Mouse (Mus musculus) brain, embryonic 14.5 days (tissue): Measurements from ENCODE around the gene Rapgefl1.

ENCODE experiments used
- CTCF ChIP-seq: fragments of 200-500 bp; IDR thresholded peaks from 2 replicates; pipeline ENCODE4 v1.5.1; 2012; ENCODE audit warnings: inconsistent platforms, mild to moderate bottlenecking, moderate library complexity, borderline replicate concordance; ENCODE audit not compliant: insufficient read depth, insufficient read length; ENCODE audit errors: extremely low read depth
- POLR2A ChIP-seq: fragments of 200-500 bp; IDR thresholded peaks from 2 replicates; pipeline ENCODE4 v1.6.1; 2012; ENCODE audit warnings: mild to moderate bottlenecking, inconsistent platforms, borderline replicate concordance; ENCODE audit not compliant: poor library complexity, insufficient read depth, insufficient read length, severe bottlenecking; ENCODE audit errors: extremely low read depth

- TF ChIP-seq CTCF (no peak), POLR2A (no peak)
Measured at GRCm38 (mm10) chr11:98816706-98817239, 19.8 kb upstream of the Rapgefl1 start.
